Mouse (Mus musculus): ENCODE results near the gene Spin4.
A peak's percentile ranks its signal among the peaks of the same experiment; 100 is the strongest.

Spin4 gene

GRCm38 (mm10) chrX:95026361-95026892 is at the start of gene Spin4:
Gene Spin4, minus strand, starts transcription at chrX:95026682.
- DNase-seq (ENCODE audit: low read depth, low spot score), result peak; percentile 84

- peak; percentile 4 for DNase-seq (ENCODE audit: low read depth, low spot score)
Measured at GRCm38 (mm10) chrX:95027907-95028306, 1.4 kb upstream of the Spin4 start.

- no peak for DNase-seq (ENCODE audit: low read depth, low spot score)
Measured at GRCm38 (mm10) chrX:95025779-95026360, 612 bp downstream of the Spin4 start.

- DNase-seq (ENCODE audit: low read depth, low spot score), result peak; percentile 41
Measured at GRCm38 (mm10) chrX:95012033-95012432, 14.4 kb downstream of the Spin4 start.

- no peak for DNase-seq (ENCODE audit: low read depth, low spot score)
Measured at GRCm38 (mm10) chrX:94998845-94999244, 27.6 kb downstream of the Spin4 start.

GRCm38 (mm10) chrX:94994113-94994512 is 32.4 kb downstream of the Spin4 start:
- no peak for DNase-seq (ENCODE audit: low read depth, low spot score)

- DNase-seq (ENCODE audit: low read depth, low spot score), result no peak
Measured at GRCm38 (mm10) chrX:94990903-94991302, 35.6 kb downstream of the Spin4 start.

GRCm38 (mm10) chrX:94990080-94990825 is 36.2 kb downstream of the Spin4 start:
- DNase-seq (ENCODE audit: low read depth, low spot score), result no peak
